Mouse (Mus musculus) heart, adult 2 months (tissue): ENCODE data around the gene Olfr1123. TPM values are rescaled to one million over a fixed set of nuclear protein-coding genes. Genes with fewer than 3 reads are reported as not detected.

ENCODE experiments used
- DNase-seq, 2 experiments: peaks; one replicate each; pipeline ENCODE4 v3.0.0; 2021
- H3K27ac ChIP-seq: fragments of 200-600 bp; 2 replicates; pipeline ENCODE4 v1.8.1; 2022
- H3K27me3 ChIP-seq: fragments of 200-500 bp; 2 replicates; pipeline ENCODE4 v1.6.1; 2012; ENCODE audit warnings: mild to moderate bottlenecking, low read length, inconsistent platforms, mixed read lengths; ENCODE audit not compliant: control insufficient read depth, insufficient read depth
- H3K36me3 ChIP-seq: fragments of 200-500 bp; 2 replicates; pipeline ENCODE4 v1.6.1; 2012; ENCODE audit warnings: low read length, inconsistent platforms; ENCODE audit not compliant: control insufficient read depth, insufficient read depth
- H3K4me1 ChIP-seq: fragments of 200-500 bp; 2 replicates; pipeline ENCODE4 v1.6.1; 2011; ENCODE audit warnings: low read length; ENCODE audit not compliant: control insufficient read depth, insufficient read depth
- H3K4me3 ChIP-seq: fragments of 200-600 bp; 2 replicates; pipeline ENCODE4 v1.8.1; 2022
- H3K79me2 ChIP-seq: fragments of 200-500 bp; replicated peaks from 2 replicates; pipeline ENCODE4 v1.6.1; 2012; ENCODE audit warnings: mild to moderate bottlenecking, inconsistent platforms, low read length, moderate library complexity, mixed read lengths; ENCODE audit not compliant: control insufficient read depth, insufficient read depth
- H3K9ac ChIP-seq: fragments of 200-500 bp; 2 replicates; pipeline ENCODE4 v1.6.1; 2012; ENCODE audit warnings: low read depth, mild to moderate bottlenecking, control low read depth, inconsistent platforms, low read length, mixed read lengths
- CTCF ChIP-seq: fragments of 200-600 bp; IDR thresholded peaks from 2 replicates; pipeline ENCODE4 v1.8.1; 2022; ENCODE audit warnings: antibody characterized with exemption, mild to moderate bottlenecking, moderate library complexity
- EP300 ChIP-seq: fragments of 200-500 bp; IDR thresholded peaks from 2 replicates; pipeline ENCODE4 v1.6.1; 2011; ENCODE audit warnings: low read depth, low read length, control low read depth; ENCODE audit not compliant: insufficient read depth
- POLR2A ChIP-seq: fragments of 200-500 bp; IDR thresholded peaks from 2 replicates; pipeline ENCODE4 v1.6.1; 2011; ENCODE audit warnings: mild to moderate bottlenecking, low read depth, low read length, control low read depth; ENCODE audit not compliant: insufficient read depth
- WGBS: fragments of 180-500 bp; shearing (Covaris S2); methylation state at CpG from one replicate; pipeline ENCODE4 v1.1.7; 2018; 5-methylcytosine and 5-hydroxymethylcytosine counted together
- intact Hi-C: fragments of 180-260 bp; cut with DNase I; formaldehyde crosslinking; loops from one replicate; pipeline ENCODE4 v1.15.1; 2025
- polyA plus RNA-seq: library from polyadenylated mRNA; depleted of rRNA; stranded (reverse); fragments of >200 nt; gene quantifications from 2 replicates; pipeline ENCODE4 v1.2.3, GENCODE M21; 2012; rRNA removed
- total RNA-seq, 2 experiments: library from RNA; stranded (reverse); gene quantifications; 2 replicates each; pipeline ENCODE4 v1.2.3; 2021

Olfr1123 gene
- total and polyA plus RNA-seq, 3 experiments: not detected

- WGBS: 84% methylated on average over 1 of the region's 1 CpGs
- no peaks in the 10 kb centered on the region for H3K27me3 ChIP-seq
- TF ChIP-seq CTCF (no peak), POLR2A (no peak), EP300 (no peak)
- H3K4me1 ChIP-seq: no peaks in the 10 kb centered on the region
- H3K36me3 ChIP-seq: no peaks in the 10 kb centered on the region
- no peak within 1 kb of the TSS for H3K9ac ChIP-seq
- intact Hi-C loops: no loop called here
- H3K79me2 ChIP-seq: no peaks in the 10 kb centered on the region
- no peak within 1 kb of the TSS for H3K27ac ChIP-seq
- no peak for DNase-seq
- H3K4me3 ChIP-seq: no peak within 1 kb of the TSS
Measured at GRCm38 (mm10) chr2:87429975-87430374, 13.5 kb downstream of the Olfr1123 start, which contains the start of gene Olfr1124. Olfr1124 (plus strand) TSS chr2:87430275.

GRCm38 (mm10) chr2:87437731-87438130 is 21.3 kb downstream of the Olfr1123 start:
- Histone ChIP-seq H3K9ac (no peak overlapping the region), H3K27ac (no peak overlapping the region), H3K4me1 (no peaks in the 10 kb centered on the region), H3K79me2 (no peaks in the 10 kb centered on the region), H3K27me3 (no peaks in the 10 kb centered on the region), H3K36me3 (no peaks in the 10 kb centered on the region), H3K4me3 (no peak overlapping the region)
- intact Hi-C loops: no loop called here
- no peak for TF ChIP-seq POLR2A
- WGBS: 88% methylated on average over 16 of the region's 16 CpGs
- no peak for DNase-seq

- no peak within 1 kb of the TSS for H3K9ac ChIP-seq
- intact Hi-C loops: no loop called here
- TF ChIP-seq EP300 (no peak), POLR2A (no peak), CTCF (no peak)
- H3K79me2 ChIP-seq: no peaks in the 10 kb centered on the region
- H3K4me3 ChIP-seq: no peak within 1 kb of the TSS
- DNase-seq: no peak
- no peaks in the 10 kb centered on the region for H3K36me3 ChIP-seq
- no peak within 1 kb of the TSS for H3K27ac ChIP-seq
- no peaks in the 10 kb centered on the region for H3K27me3 ChIP-seq
- H3K4me1 ChIP-seq: no peaks in the 10 kb centered on the region
Measured at GRCm38 (mm10) chr2:87453662-87454061, 37.2 kb downstream of the Olfr1123 start, which contains the start of gene Olfr1126. Olfr1126 (plus strand) TSS chr2:87453962.

GRCm38 (mm10) chr2:87461769-87462168 is 45.3 kb downstream of the Olfr1123 start:
- Histone ChIP-seq H3K36me3 (no peaks in the 10 kb centered on the region), H3K4me3 (no peak overlapping the region), H3K9ac (no peak overlapping the region), H3K4me1 (no peaks in the 10 kb centered on the region), H3K79me2 (no peaks in the 10 kb centered on the region), H3K27me3 (no peaks in the 10 kb centered on the region), H3K27ac (no peak overlapping the region)
- intact Hi-C loops: no loop called here
- TF ChIP-seq CTCF (no peak), EP300 (no peak), POLR2A (no peak)
- 88% methylated on average over 4 of the region's 4 CpGs for WGBS
- no peak for DNase-seq

Other genes starting within 250 kb of the Olfr1123 start
- gene Olfr1112, start 228.8 kb upstream of the Olfr1123 start, total RNA-seq: not detected
- gene Olfr1112, start 228.8 kb upstream of the Olfr1123 start, polyA plus RNA-seq: not detected in 2 replicates
- gene Olfr1113, start 207.7 kb upstream of the Olfr1123 start, total RNA-seq: not detected
- not detected in 2 replicates for gene Olfr1113, start 207.7 kb upstream of the Olfr1123 start, polyA plus RNA-seq
- gene Olfr1115, start 168.6 kb upstream of the Olfr1123 start, total RNA-seq: not detected
- not detected in 2 replicates for gene Olfr1115, start 168.6 kb upstream of the Olfr1123 start, polyA plus RNA-seq
- not detected for gene Olfr1116, start 149.1 kb upstream of the Olfr1123 start, total RNA-seq
- not detected in 2 replicates for gene Olfr1116, start 149.1 kb upstream of the Olfr1123 start, polyA plus RNA-seq
- gene Olfr1118, start 109.1 kb upstream of the Olfr1123 start, total RNA-seq: not detected
- gene Olfr1118, start 109.1 kb upstream of the Olfr1123 start, polyA plus RNA-seq: not detected in 2 replicates
- not detected for gene Olfr1120, start 61.8 kb upstream of the Olfr1123 start, total RNA-seq
- not detected in 2 replicates for gene Olfr1120, start 61.8 kb upstream of the Olfr1123 start, polyA plus RNA-seq
- gene Olfr1121, start 46.7 kb upstream of the Olfr1123 start, total RNA-seq: not detected
- not detected in 2 replicates for gene Olfr1121, start 46.7 kb upstream of the Olfr1123 start, polyA plus RNA-seq
- gene Olfr1122, start 30.8 kb upstream of the Olfr1123 start, total RNA-seq: not detected
- not detected in 2 replicates for gene Olfr1122, start 30.8 kb upstream of the Olfr1123 start, polyA plus RNA-seq
- not detected for gene Olfr1124, start 13.6 kb downstream of the Olfr1123 start, total RNA-seq
- gene Olfr1124, start 13.6 kb downstream of the Olfr1123 start, polyA plus RNA-seq: not detected in 2 replicates
- gene Olfr1126, start 37.3 kb downstream of the Olfr1123 start, total RNA-seq: not detected
- not detected in 2 replicates for gene Olfr1126, start 37.3 kb downstream of the Olfr1123 start, polyA plus RNA-seq
- not detected for gene Pramel7, start 80.5 kb downstream of the Olfr1123 start, total RNA-seq
- not detected in 2 replicates for gene Pramel7, start 80.5 kb downstream of the Olfr1123 start, polyA plus RNA-seq
- not detected for gene Pramel6, start 89.9 kb downstream of the Olfr1123 start, total RNA-seq
- gene Pramel6, start 89.9 kb downstream of the Olfr1123 start, polyA plus RNA-seq: not detected in 2 replicates
- gene Olfr153, start 115.2 kb downstream of the Olfr1123 start, total RNA-seq: not detected
- gene Olfr153, start 115.2 kb downstream of the Olfr1123 start, polyA plus RNA-seq: 0.08 TPM in 1 of 2 replicates, not detected in the other
- not detected for gene Olfr1128, start 128.9 kb downstream of the Olfr1123 start, total RNA-seq
- not detected in 2 replicates for gene Olfr1128, start 128.9 kb downstream of the Olfr1123 start, polyA plus RNA-seq
- not detected for gene Olfr1129, start 157.3 kb downstream of the Olfr1123 start, total RNA-seq
- not detected in 2 replicates for gene Olfr1129, start 157.3 kb downstream of the Olfr1123 start, polyA plus RNA-seq
- not detected for gene Olfr1130, start 189.6 kb downstream of the Olfr1123 start, total RNA-seq
- not detected in 2 replicates for gene Olfr1130, start 189.6 kb downstream of the Olfr1123 start, polyA plus RNA-seq
- gene Olfr1131, start 210.5 kb downstream of the Olfr1123 start, total RNA-seq: not detected
- not detected in 2 replicates for gene Olfr1131, start 210.5 kb downstream of the Olfr1123 start, polyA plus RNA-seq
- not detected for gene Olfr1132, start 220.9 kb downstream of the Olfr1123 start, total RNA-seq
- not detected in 2 replicates for gene Olfr1132, start 220.9 kb downstream of the Olfr1123 start, polyA plus RNA-seq
- gene Olfr1133, start 230.7 kb downstream of the Olfr1123 start, total RNA-seq: not detected
- not detected in 2 replicates for gene Olfr1133, start 230.7 kb downstream of the Olfr1123 start, polyA plus RNA-seq
- gene Olfr1134, start 241.8 kb downstream of the Olfr1123 start, total RNA-seq: not detected
- not detected in 2 replicates for gene Olfr1134, start 241.8 kb downstream of the Olfr1123 start, polyA plus RNA-seq